Mouse (Mus musculus): ENCODE results near the gene Ip6k3.

Ip6k3 gene

GRCm38 (mm10) chr17:27182401-27182800, 14.8 kb upstream of the Ip6k3 start:
- DNase-seq (ENCODE audit: low spot score in 2 of 2), result no peak

GRCm38 (mm10) chr17:27181666-27182065, 14.1 kb upstream of the Ip6k3 start:
- no peak for DNase-seq (ENCODE audit: low spot score in 2 of 2)

- no peak for DNase-seq (ENCODE audit: low spot score in 2 of 2)
Measured at GRCm38 (mm10) chr17:27179681-27180280, 12.2 kb upstream of the Ip6k3 start.

- no peak for DNase-seq (ENCODE audit: low spot score in 2 of 2)
Measured at GRCm38 (mm10) chr17:27178427-27179177, 11.0 kb upstream of the Ip6k3 start.

- DNase-seq (ENCODE audit: low spot score in 2 of 2), result no peak
Measured at GRCm38 (mm10) chr17:27178019-27178418, 10.4 kb upstream of the Ip6k3 start.

GRCm38 (mm10) chr17:27176754-27177153, 9.2 kb upstream of the Ip6k3 start:
- no peak for DNase-seq (ENCODE audit: low spot score in 2 of 2)

GRCm38 (mm10) chr17:27176287-27176686, 8.7 kb upstream of the Ip6k3 start:
- DNase-seq (ENCODE audit: low spot score in 2 of 2), result no peak

- DNase-seq (ENCODE audit: low spot score in 2 of 2), result no peak
Measured at GRCm38 (mm10) chr17:27175196-27175874, 7.7 kb upstream of the Ip6k3 start.

- DNase-seq (ENCODE audit: low spot score in 2 of 2), result no peak
Measured at GRCm38 (mm10) chr17:27173715-27174114, 6.1 kb upstream of the Ip6k3 start.

GRCm38 (mm10) chr17:27172459-27172858, 4.9 kb upstream of the Ip6k3 start:
- no peak for DNase-seq (ENCODE audit: low spot score in 2 of 2)

GRCm38 (mm10) chr17:27171121-27171520, 3.5 kb upstream of the Ip6k3 start:
- DNase-seq (ENCODE audit: low spot score in 2 of 2), result no peak

GRCm38 (mm10) chr17:27169952-27170695, 2.5 kb upstream of the Ip6k3 start:
- DNase-seq (ENCODE audit: low spot score in 2 of 2), result no peak

GRCm38 (mm10) chr17:27168569-27168968, 974 bp upstream of the Ip6k3 start:
- no peak for DNase-seq (ENCODE audit: low spot score in 2 of 2)

- no peak for DNase-seq (ENCODE audit: low spot score in 2 of 2)
Measured at GRCm38 (mm10) chr17:27166901-27167300, 694 bp downstream of the Ip6k3 start.

- DNase-seq (ENCODE audit: low spot score in 2 of 2), result no peak
Measured at GRCm38 (mm10) chr17:27165054-27165773, 2.4 kb downstream of the Ip6k3 start.

- peak in 1 of 2 experiments; percentile 57 for DNase-seq (ENCODE audit: low spot score in 2 of 2)
Measured at GRCm38 (mm10) chr17:27160905-27161304, 6.7 kb downstream of the Ip6k3 start.

- DNase-seq (ENCODE audit: low spot score in 2 of 2), result no peak
Measured at GRCm38 (mm10) chr17:27159169-27159568, 8.4 kb downstream of the Ip6k3 start.

GRCm38 (mm10) chr17:27158439-27158838, 9.2 kb downstream of the Ip6k3 start:
- DNase-seq (ENCODE audit: low spot score in 2 of 2), result no peak

- DNase-seq (ENCODE audit: low spot score in 2 of 2), result no peak
Measured at GRCm38 (mm10) chr17:27155752-27156151, 11.8 kb downstream of the Ip6k3 start.

GRCm38 (mm10) chr17:27154881-27155280, 12.7 kb downstream of the Ip6k3 start:
- DNase-seq (ENCODE audit: low spot score in 2 of 2), result no peak

- no peak for DNase-seq (ENCODE audit: low spot score in 2 of 2)
Measured at GRCm38 (mm10) chr17:27154256-27154655, 13.3 kb downstream of the Ip6k3 start.

All from urinary bladder, postnatal 36 days (tissue).